Comparison of ENCODE assay signal across 9 mouse cellular contexts in genomic region chr7:79576659-79577058, GRCm38 (mm10). TPM values are rescaled to one million over a fixed set of nuclear protein-coding genes. Genes with fewer than 3 reads are reported as not detected.
A peak's percentile ranks its signal among the peaks of the same experiment; 100 is the strongest.
DNase-seq lines count a peak whose midpoint lies in the region.
"Had no signal": no experiment of that assay in that cellular context is flagged by ENCODE, and none has a peak within 500 bp of the region (broad histone marks: within the 10 kb centered on the region; RNA-seq: fewer than 3 reads in every experiment).

No protein-coding gene starts in this region.

- H3K9me3 ChIP-seq in hindbrain, embryonic 10.5 days: no peaks in the 10 kb centered on the region

- peak overlapping the region; percentile 87; the same call in 1 of the 2 replicates for H3K27ac ChIP-seq in hindbrain, embryonic 10.5 days

- H3K4me1 ChIP-seq in hindbrain, embryonic 10.5 days (replicated peaks): peaks cover 73% of the 10 kb centered on the region

- 3% methylated on average over 5 of the region's 5 CpGs for WGBS in hindbrain, embryonic 10.5 days

- H3K27me3 ChIP-seq in hindbrain, embryonic 10.5 days (ENCODE audit: insufficient read depth, poor library complexity, severe bottlenecking): peaks cover 99% of the 10 kb centered on the region

- no peaks in the 10 kb centered on the region for H3K36me3 ChIP-seq in hindbrain, embryonic 10.5 days

- DNase-seq in ovary, postnatal 36 days (ENCODE audit: low spot score): peak; percentile 34
- no peak for DNase-seq in ovary, adult 18-20 months (ENCODE audit: low spot score)
- peak; percentile 31 for DNase-seq in adrenal gland, adult 2 months
- peak; percentile 81 for DNase-seq in embryo, embryonic 10.5 days (ENCODE audit: low spot score)
- DNase-seq in hindbrain, embryonic 10.5 days (ENCODE audit: low spot score): peak; percentile 75
- peak; percentile 24 to 41 for DNase-seq in lung, adult 18-20 months
- DNase-seq in retina, embryonic 14.5 days (ENCODE audit: low spot score): peak; percentile 83
- DNase-seq in urinary bladder, postnatal 4 days (ENCODE audit: low spot score in 2 of 2): no peak

- H3K4me3 ChIP-seq in hindbrain, embryonic 10.5 days: no peak overlapping the region

RNA-seq across cellular contexts. Expression of gene Rhcg, which starts 40.8 kb away (rescaled TPM):
- 10 to 100 TPM; 25.7 to 44.4 TPM for total RNA-seq in adrenal gland, adult 2 months (2021)
- 0.67 and 10.0 TPM in 2 replicates for polyA plus RNA-seq in adrenal gland, adult 2 months (2012; rRNA removed)
- polyA plus RNA-seq in hindbrain, embryonic 10.5 days (2016; fragmentation: Nextera tagmentation; extraction: Ambion mirVana): 0.12 and 0.67 TPM in 2 replicates
- total RNA-seq: gastrocnemius, postnatal 36 days had no signal

Comparison
In these comparisons a context has a peak if more than half of its experiments do, and no peak if none do; other contexts are left out.
1. DNase-seq: peak in ovary, postnatal 36 days (single experiment), adrenal gland, adult 2 months (single experiment), embryo, embryonic 10.5 days (single experiment), hindbrain, embryonic 10.5 days (single experiment), lung, adult 18-20 months (2 of 2) and retina, embryonic 14.5 days (single experiment); none in ovary, adult 18-20 months (single experiment) and urinary bladder, postnatal 4 days (0 of 2).